Mouse (Mus musculus) naive thymus-derived CD4-positive, alpha-beta T cell, adult 2 months (primary cell): ENCODE data around the gene 3110040N11Rik.

ENCODE experiments used
- DNase-seq: peaks from one replicate; pipeline ENCODE4 v3.0.0-alpha.2; 2011; ENCODE audit warnings: low read depth

Gene 3110040N11Rik

DNA sequence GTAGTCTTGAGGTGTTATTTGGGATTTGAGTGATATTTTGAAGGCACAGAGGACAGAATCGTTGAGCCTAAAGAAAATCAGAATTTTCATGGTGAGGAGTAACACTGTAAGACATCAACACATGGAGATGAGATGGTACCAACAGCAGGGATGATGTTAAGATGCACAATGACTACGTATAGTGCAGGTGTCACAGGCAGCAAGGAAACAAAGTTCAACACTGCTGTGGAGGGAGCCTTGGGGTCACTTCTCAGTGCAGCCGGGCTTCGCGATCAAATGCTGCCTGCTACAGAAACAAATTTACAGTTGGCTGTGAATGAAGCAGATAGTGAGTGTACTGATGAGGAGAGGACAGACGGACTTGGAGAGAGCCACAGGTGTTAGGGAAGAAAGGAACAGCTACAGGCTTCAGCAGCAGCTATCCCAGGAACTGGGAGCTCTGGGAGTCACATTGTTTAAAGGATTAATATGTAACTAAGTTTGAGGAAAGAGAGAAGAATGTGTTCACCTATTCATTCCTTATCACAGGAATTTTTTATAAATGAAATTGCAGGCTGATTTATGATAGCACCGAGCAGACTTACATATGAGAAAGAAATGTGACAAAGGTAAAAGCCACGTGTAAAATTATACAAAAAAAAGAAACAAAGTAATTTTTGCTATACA lies 50.4 kb downstream of the 3110040N11Rik start:
- no peak for DNase-seq

DNA sequence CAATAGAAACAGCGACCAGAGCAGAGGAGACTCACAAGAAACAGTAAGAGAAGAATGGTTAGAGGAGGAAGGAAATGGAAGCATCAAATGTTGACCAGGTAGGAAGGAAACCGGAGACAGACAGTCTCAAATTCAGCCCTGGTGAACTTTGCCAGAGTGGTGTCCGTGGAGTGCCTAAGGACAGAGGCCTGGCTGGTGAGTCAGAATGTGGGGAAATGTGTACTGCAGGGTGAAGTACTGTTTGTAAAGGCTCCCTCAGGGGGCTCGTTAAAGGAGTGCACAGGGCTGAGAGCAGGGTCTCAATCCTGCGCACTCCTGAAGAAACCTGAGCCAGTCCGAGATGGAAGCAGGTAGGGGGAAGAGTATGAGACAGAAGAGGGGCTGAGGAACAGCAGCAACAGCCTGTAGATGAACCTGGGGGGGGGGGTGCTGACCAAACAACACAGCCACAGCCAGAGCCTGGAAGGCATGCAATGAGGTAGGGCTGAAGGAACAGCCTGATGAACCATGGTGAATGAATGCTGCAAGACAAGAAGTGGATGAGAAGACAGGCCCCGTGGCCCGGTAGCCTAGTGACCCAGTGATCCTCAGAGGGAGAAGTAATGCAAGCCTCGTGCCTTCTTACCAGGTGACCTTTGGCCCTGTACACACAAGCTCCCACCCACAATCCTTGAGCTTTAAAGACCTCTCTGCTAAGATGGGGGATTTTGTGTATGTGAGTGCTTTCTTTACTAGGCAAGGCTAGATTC lies 53.8 kb downstream of the 3110040N11Rik start:
- DNase-seq = no peak

- DNase-seq = no peak
These were observed 56.8 kb downstream of the 3110040N11Rik start for GRCm38 (mm10) chr7:81732183-81733089.
